ENCODE assay signal across 21 mouse cellular contexts in the genomic region with DNA sequence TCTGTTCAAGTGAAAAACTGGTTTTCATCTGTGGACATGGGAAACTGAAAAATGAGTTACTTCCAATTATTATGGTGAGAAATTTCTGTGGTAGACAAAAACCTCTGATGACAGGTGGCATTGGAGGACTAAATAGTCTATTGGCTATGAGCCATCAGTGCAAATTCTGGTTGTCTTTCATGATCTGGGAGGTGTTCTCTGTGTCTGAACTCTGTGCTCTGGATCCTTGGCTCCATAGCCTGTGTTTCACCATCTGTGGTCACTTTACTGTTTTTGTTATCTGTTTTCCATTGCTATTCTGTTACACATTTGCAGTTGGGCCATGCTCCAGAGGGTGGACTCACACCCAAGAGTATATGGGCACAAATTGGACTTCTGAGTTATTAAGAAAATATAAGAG.
DNase-seq lines count a peak whose midpoint lies in the region; TF ChIP-seq lines count a peak whose summit lies in the region.
"Had no signal": no experiment of that assay in that cellular context is flagged by ENCODE, and none has a peak within 500 bp of the region (broad histone marks: within the 10 kb centered on the region; RNA-seq: fewer than 3 reads in every experiment).

No protein-coding gene starts in this region.

- H3K4me3 ChIP-seq in myocyte = no peak overlapping the region
- no peak overlapping the region for H3K4me3 ChIP-seq in gastrocnemius, adult 2 months
- H3K4me3 ChIP-seq: embryonic facial prominence, embryonic 15.5 days; erythroblast, embryonic 14.5 days; forebrain, embryonic 10.5 days; heart, adult 2 months; heart, embryonic 15.5 days; intestine, embryonic 15.5 days had no signal

- H3K27me3 ChIP-seq in myocyte (ENCODE audit: control insufficient read depth, insufficient read depth, insufficient read length) = no peaks in the 10 kb centered on the region
- H3K27me3 ChIP-seq: embryonic facial prominence, embryonic 15.5 days; heart, embryonic 15.5 days; intestine, embryonic 15.5 days had no signal

- no peaks in the 10 kb centered on the region for H3K79me2 ChIP-seq in myocyte (ENCODE audit: control insufficient read depth, insufficient read depth)

- H3K36me3 ChIP-seq in myocyte (ENCODE audit: control insufficient read depth, insufficient read depth) = no peaks in the 10 kb centered on the region
- H3K36me3 ChIP-seq: embryonic facial prominence, embryonic 15.5 days; forebrain, embryonic 10.5 days; heart, embryonic 15.5 days; intestine, embryonic 15.5 days had no signal

- DNase-seq in cerebellum, adult 11-12 months = peak; percentile 50
- no peak for DNase-seq in cerebellum, postnatal 4 days (ENCODE audit: low spot score in 2 of 2)
- DNase-seq in adipocyte (ENCODE audit: low spot score) = peak; percentile 11
- peak; percentile 73 for DNase-seq in cerebellum, adult 9-10 months
- DNase-seq in gastrocnemius, adult 2 months = no peak
- DNase-seq in gastrocnemius, postnatal 25 days = no peak
- DNase-seq: adrenal gland, adult 8-10 months; adrenal gland, postnatal 36 days; embryo, embryonic 11 days; gastrocnemius, postnatal 10 days; heart, adult 2 months; heart, postnatal 14 days; kidney, adult 18-20 months had no signal

- no peak overlapping the region for H3ac ChIP-seq in myocyte (ENCODE audit: control insufficient read depth, insufficient read length)

- no peak for TF ChIP-seq CTCF in gastrocnemius, adult 2 months (IDR thresholded peaks at IDR 0.05)

- H3K27ac ChIP-seq in gastrocnemius, adult 2 months = no peak overlapping the region
- H3K27ac ChIP-seq: embryonic facial prominence, embryonic 15.5 days; forebrain, embryonic 10.5 days; heart, adult 2 months; heart, embryonic 15.5 days; hindbrain, embryonic 14.5 days; intestine, embryonic 15.5 days had no signal

- no peak overlapping the region for H3K4me2 ChIP-seq in myocyte (ENCODE audit: low read depth)
- H3K4me2 ChIP-seq: embryonic facial prominence, embryonic 15.5 days; heart, embryonic 11.5 days; heart, embryonic 15.5 days; hindbrain, embryonic 14.5 days; intestine, embryonic 15.5 days had no signal

- intact Hi-C loops in gastrocnemius, adult 2 months (cut with DNase I) = no loop called here

- no peak for TF ChIP-seq POLR2A in myocyte (IDR thresholded peaks at IDR 0.05; ENCODE audit: insufficient read length, low read depth)

TF ChIP-seq in myocyte, 11 proteins besides CTCF, POLR2A, EP300 and RAD21:
- TF ChIP-seq USF1 (IDR thresholded peaks at IDR 0.05; ENCODE audit: low read depth) (no peak), CEBPB (IDR thresholded peaks at IDR 0.05; ENCODE audit: insufficient read depth, poor library complexity, severe bottlenecking) (0 out of 2 replicates have a peak, but pooled peaks have one; percentile 12)
TF ChIP-seq in myocyte: peak in this region for 1.

Comparison
In these comparisons a context has a peak if more than half of its experiments do, and no peak if none do; other contexts are left out.
1. DNase-seq: peak in cerebellum, adult 11-12 months (single experiment), adipocyte (single experiment) and cerebellum, adult 9-10 months (single experiment); none in cerebellum, postnatal 4 days (0 of 2), gastrocnemius, adult 2 months (single experiment) and gastrocnemius, postnatal 25 days (single experiment).